Mouse (Mus musculus): Measurements from ENCODE around the gene Pygo2.

DNA sequence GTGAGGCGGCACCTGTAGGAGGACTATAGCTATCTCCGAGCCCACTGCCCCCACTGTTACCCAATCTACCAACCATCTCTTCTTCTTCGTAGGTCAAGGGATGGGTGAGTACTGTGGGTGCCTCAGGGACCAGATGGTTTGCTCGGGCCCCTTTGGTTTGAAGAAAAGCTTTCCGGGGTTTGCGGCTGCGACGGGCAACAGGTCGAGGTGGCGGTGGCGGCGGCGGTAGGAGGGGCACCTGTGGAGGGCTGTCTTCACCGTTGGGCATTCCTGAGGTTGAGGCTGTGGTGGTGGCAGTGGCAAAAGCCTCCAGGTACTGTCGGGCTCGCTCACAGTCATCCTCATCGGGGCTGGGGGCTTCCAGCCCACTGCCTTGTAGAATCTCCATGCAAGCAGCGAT is 49.3 kb upstream of the Pygo2 start:
- TF ChIP-seq CTCF (IDR thresholded peaks at IDR 0.05; ENCODE audit: insufficient read depth, low read depth, low read length) (no peak), POLR2A (IDR thresholded peaks at IDR 0.05; ENCODE audit: insufficient read depth, low read depth, low read length) (no peak)
